Mouse (Mus musculus) adrenal gland, adult 10 weeks (tissue): Measurements from ENCODE around the gene Pimreg. TPM values are rescaled to one million over a fixed set of nuclear protein-coding genes. Genes with fewer than 3 reads are reported as not detected.

Source experiments
- polyA plus RNA-seq: library from polyadenylated mRNA; stranded (reverse); fragments of 350-450 nt; fragmentation: Illumina TruSeq; extraction: RNeasy Lipid Tissue Mini Kit (QIAGEN cat#74804); gene quantifications from one replicate; pipeline ENCODE4 v1.2.3, GENCODE M21; 2014; ENCODE audit warnings: low read depth, low replicate concordance

The Pimreg gene
- polyA plus RNA-seq: 0.41 TPM

GRCm38 (mm10) chr11:72041768-72042607, at the start of gene Pimreg:
Pimreg (plus strand) TSS chr11:72042032.

GRCm38 (mm10) chr11:72037409-72037808, 4.4 kb upstream of the Pimreg start, which contains the start of gene Aipl1:
Aipl1 (minus strand) TSS chr11:72037509.

Other genes with a start within 250 kb of the Pimreg start
- gene Aipl1, start 4.5 kb upstream of the Pimreg start, polyA plus RNA-seq: not detected
- gene Pitpnm3, start 93.7 kb downstream of the Pimreg start, polyA plus RNA-seq: 0.35 TPM
- gene Gm43951, start 164.8 kb downstream of the Pimreg start, polyA plus RNA-seq: not detected
- gene 4933427D14Rik, start 165.4 kb downstream of the Pimreg start, polyA plus RNA-seq: 6.8 TPM
- gene Txndc17, start 165.5 kb downstream of the Pimreg start, polyA plus RNA-seq: 150 TPM
- gene Med31, start 173.6 kb downstream of the Pimreg start, polyA plus RNA-seq: 8.9 TPM
- not detected for gene Slc13a5, start 225.2 kb downstream of the Pimreg start, polyA plus RNA-seq